Mouse (Mus musculus): Measurements from ENCODE around the gene Hist1h2bh. TPM values are rescaled to one million over a fixed set of nuclear protein-coding genes. Genes with fewer than 3 reads are reported as not detected.

Hist1h2bh gene
- polyA plus RNA-seq, 1 experiment from 2014 or later: 0.69 TPM

DNA sequence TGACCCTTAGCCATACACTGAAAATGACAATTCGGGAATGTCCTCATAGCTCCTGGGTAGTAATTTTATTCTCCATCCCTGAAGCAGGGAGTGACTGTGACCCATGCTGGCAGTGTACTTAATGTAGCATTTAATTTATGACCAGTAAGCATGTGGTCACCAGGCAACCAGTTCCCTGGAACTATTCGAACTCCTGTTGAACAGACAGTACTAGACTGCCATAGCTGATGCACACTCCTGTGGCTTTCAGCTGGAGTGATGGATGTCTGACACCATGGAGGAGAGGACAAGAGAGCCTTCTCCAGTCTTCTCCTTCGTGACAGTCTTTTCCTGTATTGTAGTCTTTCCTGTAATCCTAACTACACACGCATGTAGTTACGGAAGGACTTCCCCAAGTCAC lies 14.2 kb downstream of the Hist1h2bh start:
- WGBS: 76% methylated on average over 5 of the region's 5 CpGs
- DNase-seq (ENCODE audit: low spot score): peak; percentile 49
- Histone ChIP-seq H3K4me1 (peaks cover 31% of the 10 kb centered on the region), H3K9me3 (replicated peaks) (no peaks in the 10 kb centered on the region), H3K4me3 (peak overlapping the region; percentile 27; the same call in 1 of the 2 replicates), H3K27me3 (ENCODE audit: low read depth, poor library complexity, severe bottlenecking) (no peaks in the 10 kb centered on the region), H3K27ac (peak overlapping the region; percentile 22; the same call in 1 of the 2 replicates), H3K36me3 (no peaks in the 10 kb centered on the region)

DNA sequence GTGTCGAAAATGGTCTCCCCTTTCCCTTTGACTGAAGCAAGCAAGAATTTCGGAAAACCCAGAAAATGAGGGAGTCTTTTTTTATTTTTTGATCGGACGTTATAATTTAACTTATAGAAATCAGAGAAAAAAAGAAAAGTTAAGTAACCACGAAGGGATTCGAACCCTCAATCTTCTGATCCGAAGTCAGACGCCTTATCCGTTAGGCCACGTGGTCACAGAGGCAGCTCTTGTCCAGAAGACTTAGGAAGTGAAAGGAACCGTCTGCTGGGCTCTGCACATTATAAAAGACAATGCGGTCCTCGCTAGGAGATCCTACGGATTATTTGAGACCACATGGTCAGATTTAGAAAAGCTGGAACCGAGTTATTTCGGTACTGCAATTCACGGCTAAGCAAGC lies 16.9 kb downstream of the Hist1h2bh start:
- Histone ChIP-seq H3K27ac (peak overlapping the region; percentile 79), H3K4me1 (peaks cover 19% of the 10 kb centered on the region)
- WGBS: under 1% methylated on average over 17 of the region's 17 CpGs

DNA sequence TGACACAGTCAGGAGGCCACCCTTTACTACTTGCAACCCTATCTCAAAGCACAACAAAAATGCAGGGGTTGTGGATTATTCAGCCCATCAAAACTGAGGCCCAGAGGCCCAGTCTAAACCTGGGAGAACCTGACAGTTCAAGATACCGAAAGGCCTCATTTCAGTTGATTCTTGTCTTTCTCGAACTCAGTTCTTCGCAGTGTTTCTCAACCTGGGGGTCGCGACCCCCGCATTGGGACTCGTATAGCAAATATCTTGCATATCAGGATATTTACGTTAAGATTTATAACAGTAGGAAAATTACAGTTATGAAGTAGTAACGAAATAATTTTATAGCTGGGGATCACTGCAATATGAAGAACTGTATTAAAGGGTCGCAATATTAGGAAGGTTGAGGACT lies 17.3 kb downstream of the Hist1h2bh start:
- Histone ChIP-seq H3K4me1 (peaks cover 19% of the 10 kb centered on the region), H3K36me3 (no peaks in the 10 kb centered on the region), H3K27me3 (ENCODE audit: low read depth, poor library complexity, severe bottlenecking) (no peaks in the 10 kb centered on the region), H3K4me3 (peak overlapping the region; percentile 53), H3K9me3 (replicated peaks) (no peaks in the 10 kb centered on the region), H3K27ac (no peak overlapping the region)
- WGBS: 1% methylated on average over 10 of the region's 10 CpGs
- peak; percentile 67 for DNase-seq (ENCODE audit: low spot score)

More for the DNA sequence above, 16.9 kb downstream of the Hist1h2bh start:
- H3K27me3 ChIP-seq (ENCODE audit: low read depth, poor library complexity, severe bottlenecking): no peaks in the 10 kb centered on the region
- peak overlapping the region; percentile 53 for H3K4me3 ChIP-seq
- H3K9me3 ChIP-seq (replicated peaks): no peaks in the 10 kb centered on the region
- DNase-seq (ENCODE audit: low spot score): peak; percentile 93
- H3K36me3 ChIP-seq: no peaks in the 10 kb centered on the region

DNA sequence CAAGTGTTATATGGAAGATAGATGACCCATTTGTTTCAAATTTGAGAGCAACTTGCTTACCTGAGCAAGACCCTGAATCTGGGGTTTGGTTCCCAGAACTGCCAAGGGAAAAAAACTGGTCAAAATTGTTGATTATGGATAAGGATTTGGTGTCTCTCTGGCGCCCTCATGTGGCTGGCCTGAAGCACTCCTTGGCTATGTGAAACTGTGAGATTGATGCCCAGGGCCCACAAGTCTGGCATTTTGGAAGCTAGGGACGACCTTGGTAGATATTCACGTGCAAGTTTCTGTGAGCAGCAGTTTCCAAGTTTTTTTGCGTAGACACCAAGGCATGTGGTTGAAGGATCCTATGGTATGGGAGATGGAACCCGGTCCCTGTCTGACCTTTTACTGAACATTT lies 18.5 kb downstream of the Hist1h2bh start:
- peak overlapping the region; percentile 19 for H3K4me3 ChIP-seq
- DNase-seq (ENCODE audit: low spot score): peak; percentile 93

DNA sequence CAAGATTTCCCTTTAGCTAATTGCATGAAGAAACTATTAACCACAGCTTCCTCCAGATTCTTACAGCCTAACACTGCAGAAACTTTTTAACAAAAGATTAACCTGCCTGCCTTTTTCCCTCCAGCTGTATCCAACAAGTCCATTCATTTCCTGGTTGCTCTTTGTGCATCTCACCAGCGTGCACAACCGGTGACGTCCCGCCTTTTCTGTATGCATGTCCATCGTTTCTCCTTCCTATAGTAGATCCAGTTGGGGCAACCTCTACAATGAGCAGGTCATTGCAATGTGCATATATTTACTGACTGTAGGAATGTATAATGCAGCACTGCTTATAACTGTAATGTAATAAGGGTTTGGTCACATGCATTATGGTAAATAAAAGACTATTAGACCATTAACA lies 19.2 kb downstream of the Hist1h2bh start:
- H3K9me3 ChIP-seq (replicated peaks): no peaks in the 10 kb centered on the region
- DNase-seq (ENCODE audit: low spot score): no peak
- no peaks in the 10 kb centered on the region for H3K27me3 ChIP-seq (ENCODE audit: low read depth, poor library complexity, severe bottlenecking)
- H3K4me3 ChIP-seq: no peak overlapping the region
- H3K36me3 ChIP-seq: no peaks in the 10 kb centered on the region
- H3K4me1 ChIP-seq: peaks cover 13% of the 10 kb centered on the region
- WGBS: 63% methylated on average over 5 of the region's 5 CpGs
- H3K27ac ChIP-seq: no peak overlapping the region

More for the DNA sequence above, 18.5 kb downstream of the Hist1h2bh start:
- H3K27me3 ChIP-seq (ENCODE audit: low read depth, poor library complexity, severe bottlenecking): no peaks in the 10 kb centered on the region
- 10% methylated on average over 5 of the region's 5 CpGs for WGBS
- no peaks in the 10 kb centered on the region for H3K9me3 ChIP-seq (replicated peaks)
- H3K4me1 ChIP-seq: peaks cover 19% of the 10 kb centered on the region
- no peaks in the 10 kb centered on the region for H3K36me3 ChIP-seq
- no peak overlapping the region for H3K27ac ChIP-seq

DNA sequence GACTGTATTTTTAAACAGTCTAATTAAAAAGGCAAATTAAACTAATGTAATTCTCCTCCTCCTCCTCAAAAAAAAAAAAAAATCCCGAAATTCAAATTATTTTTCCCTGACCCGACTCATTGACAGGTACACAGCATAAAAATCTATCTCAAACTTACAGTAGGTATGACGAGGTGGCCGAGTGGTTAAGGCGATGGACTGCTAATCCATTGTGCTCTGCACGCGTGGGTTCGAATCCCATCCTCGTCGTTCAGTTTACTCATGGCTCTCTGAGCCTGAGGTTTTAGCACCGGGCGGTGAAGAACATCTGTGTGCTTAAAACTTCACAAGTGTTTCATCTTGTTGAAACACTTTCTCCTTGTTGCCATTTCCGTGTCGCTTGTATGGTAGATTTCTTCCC lies 21.5 kb downstream of the Hist1h2bh start:
- Histone ChIP-seq H3K36me3 (no peaks in the 10 kb centered on the region), H3K9me3 (replicated peaks) (no peaks in the 10 kb centered on the region), H3K27ac (no peak overlapping the region), H3K4me1 (peaks cover 7% of the 10 kb centered on the region), H3K27me3 (ENCODE audit: low read depth, poor library complexity, severe bottlenecking) (no peaks in the 10 kb centered on the region), H3K4me3 (peak overlapping the region; percentile 27)
- DNase-seq (ENCODE audit: low spot score): peak; percentile 79
- WGBS: under 1% methylated on average over 14 of the region's 14 CpGs

DNA sequence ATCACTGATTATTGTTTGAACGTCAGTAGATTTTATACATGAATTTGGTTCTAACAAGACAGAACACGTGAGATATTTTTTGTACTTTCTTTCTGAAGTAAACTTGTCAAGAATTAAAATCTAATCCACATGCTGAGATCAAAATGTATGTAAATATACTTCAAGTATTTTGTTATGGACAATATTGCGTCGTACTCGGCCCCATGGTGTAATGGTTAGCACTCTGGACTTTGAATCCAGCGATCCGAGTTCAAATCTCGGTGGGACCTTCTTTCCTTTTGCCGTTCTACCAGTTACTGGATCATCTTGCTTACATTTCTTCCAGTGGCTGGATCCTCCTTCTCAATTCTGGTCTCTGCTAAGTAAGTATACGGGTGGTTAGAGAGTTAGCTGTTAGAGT lies 23.8 kb downstream of the Hist1h2bh start:
- Histone ChIP-seq H3K9me3 (replicated peaks) (no peaks in the 10 kb centered on the region), H3K4me3 (peak overlapping the region; percentile 51), H3K36me3 (no peaks in the 10 kb centered on the region), H3K4me1 (peaks cover 5% of the 10 kb centered on the region), H3K27ac (no peak overlapping the region), H3K27me3 (ENCODE audit: low read depth, poor library complexity, severe bottlenecking) (no peaks in the 10 kb centered on the region)
- under 1% methylated on average over 10 of the region's 10 CpGs for WGBS
- DNase-seq (ENCODE audit: low spot score): peak; percentile 72

DNA sequence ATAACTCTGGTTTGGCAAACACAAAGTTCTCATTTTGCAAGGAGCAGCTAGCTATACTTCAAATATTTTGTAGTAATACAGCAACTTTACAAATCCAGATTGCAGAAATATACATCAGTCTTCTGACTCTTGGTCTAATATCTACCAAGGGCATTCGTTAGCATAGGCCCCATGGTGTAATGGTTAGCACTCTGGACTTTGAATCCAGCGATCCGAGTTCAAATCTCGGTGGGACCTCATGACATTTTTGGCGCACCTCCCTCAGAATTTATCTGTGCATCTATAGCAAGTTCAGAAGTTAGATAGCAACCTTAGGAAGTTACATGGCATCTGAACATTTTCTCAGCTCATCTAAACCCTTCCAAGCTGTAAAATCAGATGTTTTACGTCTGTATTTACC lies 24.3 kb downstream of the Hist1h2bh start:
- no peak overlapping the region for H3K27ac ChIP-seq
- no peaks in the 10 kb centered on the region for H3K27me3 ChIP-seq (ENCODE audit: low read depth, poor library complexity, severe bottlenecking)
- no peaks in the 10 kb centered on the region for H3K9me3 ChIP-seq (replicated peaks)
- H3K4me3 ChIP-seq: peak overlapping the region; percentile 51
- H3K36me3 ChIP-seq: no peaks in the 10 kb centered on the region
- H3K4me1 ChIP-seq: peaks cover 5% of the 10 kb centered on the region
- WGBS: 0% methylated on average over 6 of the region's 6 CpGs
- DNase-seq (ENCODE audit: low spot score): peak; percentile 76

DNA sequence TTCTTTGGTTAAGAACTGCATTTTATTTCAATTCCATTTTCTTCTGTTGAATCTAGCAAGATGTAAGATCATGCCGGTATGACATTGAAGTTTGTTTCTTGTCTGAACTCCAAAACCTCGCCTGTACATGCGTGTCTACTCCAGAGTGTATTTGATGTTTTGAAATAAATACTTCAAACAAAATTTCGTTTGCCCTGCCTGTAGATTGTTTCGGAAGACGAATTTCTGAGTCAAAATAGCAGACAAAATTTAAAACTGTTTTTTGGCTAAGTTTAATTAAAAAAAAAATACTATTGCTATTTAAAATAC lies 24.9 kb downstream of the Hist1h2bh start:
- peaks cover 5% of the 10 kb centered on the region for H3K4me1 ChIP-seq
- peak overlapping the region; percentile 51 for H3K4me3 ChIP-seq
- no peaks in the 10 kb centered on the region for H3K9me3 ChIP-seq (replicated peaks)
- H3K36me3 ChIP-seq: no peaks in the 10 kb centered on the region
- H3K27ac ChIP-seq: no peak overlapping the region
- under 1% methylated on average over 6 of the region's 6 CpGs for WGBS
- H3K27me3 ChIP-seq (ENCODE audit: low read depth, poor library complexity, severe bottlenecking): no peaks in the 10 kb centered on the region
- no peak for DNase-seq (ENCODE audit: low spot score)

DNA sequence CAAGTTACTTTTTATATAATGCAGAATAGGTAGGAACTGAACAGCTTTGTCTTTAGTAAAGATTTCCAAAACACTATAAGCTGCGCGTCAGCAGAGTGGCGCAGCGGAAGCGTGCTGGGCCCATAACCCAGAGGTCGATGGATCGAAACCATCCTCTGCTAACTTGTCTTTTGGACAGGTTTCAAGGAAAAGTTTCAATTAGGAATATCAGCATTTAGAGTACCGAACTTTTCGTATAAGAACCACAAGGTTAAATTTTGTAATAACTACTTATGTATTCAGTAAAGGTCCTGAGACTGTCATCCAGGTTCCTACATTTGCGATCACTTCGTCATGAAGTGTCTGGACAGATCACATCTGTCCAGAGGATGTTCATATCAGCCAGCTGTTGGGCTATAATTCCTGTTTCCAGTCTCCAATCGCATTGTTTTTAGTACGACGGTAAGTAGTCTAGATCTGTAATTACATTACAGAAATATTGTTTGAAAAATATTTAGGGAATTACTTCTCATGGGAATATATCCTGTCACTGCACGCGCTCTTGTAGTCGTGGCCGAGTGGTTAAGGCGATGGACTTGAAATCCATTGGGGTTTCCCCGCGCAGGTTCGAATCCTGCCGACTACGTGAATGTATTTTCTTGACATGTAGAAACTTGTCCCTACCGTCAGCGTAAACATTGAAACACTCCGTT lies 25.4 kb downstream of the Hist1h2bh start:
- H3K27ac ChIP-seq: no peak overlapping the region
- DNase-seq (ENCODE audit: low spot score): peak; percentile 81

DNA sequence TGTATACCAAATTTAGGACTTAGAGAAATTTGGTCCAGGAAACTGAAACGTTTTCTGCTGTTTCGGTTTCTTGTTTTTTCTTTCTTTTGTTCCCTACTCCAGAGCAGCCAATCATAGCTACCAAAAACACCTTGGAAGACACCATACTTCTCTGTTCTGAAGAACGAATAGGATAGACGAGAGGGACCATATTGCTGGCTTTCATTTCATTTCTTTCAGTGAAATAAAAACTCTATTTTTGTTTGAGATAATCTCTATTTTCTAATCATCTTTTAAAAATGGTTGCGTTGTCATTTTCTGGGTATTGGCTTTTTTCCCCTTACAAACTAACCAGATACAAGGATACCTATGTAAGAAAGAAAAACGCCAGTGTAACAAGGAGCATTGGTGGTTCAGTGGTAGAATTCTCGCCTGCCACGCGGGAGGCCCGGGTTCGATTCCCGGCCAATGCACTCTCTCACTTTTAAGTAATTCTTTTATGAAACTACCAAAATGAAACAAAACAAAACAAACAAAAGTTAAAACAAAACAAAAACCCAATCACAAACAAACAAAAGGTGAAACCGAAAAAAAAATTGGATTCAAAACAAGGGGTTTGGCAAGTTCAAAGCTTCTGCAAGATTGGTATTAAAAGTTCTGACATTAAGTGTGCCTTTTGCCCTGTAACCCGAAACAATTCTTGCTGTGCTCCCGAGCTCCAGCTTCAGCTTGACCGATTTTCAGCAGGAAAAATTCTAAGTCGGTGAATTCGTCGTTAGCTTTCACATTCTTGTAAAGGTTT lies 26.2 kb downstream of the Hist1h2bh start:
- H3K27ac ChIP-seq: peak overlapping the region; percentile 72
- WGBS: under 1% methylated on average over 19 of the region's 19 CpGs
- no peak for DNase-seq (ENCODE audit: low spot score)

More for the DNA sequence above, 25.4 kb downstream of the Hist1h2bh start:
- Histone ChIP-seq H3K4me1 (peaks cover 5% of the 10 kb centered on the region), H3K27me3 (ENCODE audit: low read depth, poor library complexity, severe bottlenecking) (no peaks in the 10 kb centered on the region), H3K36me3 (no peaks in the 10 kb centered on the region), H3K9me3 (replicated peaks) (no peaks in the 10 kb centered on the region), H3K4me3 (peak overlapping the region; percentile 51)
- under 1% methylated on average over 27 of the region's 27 CpGs for WGBS

DNA sequence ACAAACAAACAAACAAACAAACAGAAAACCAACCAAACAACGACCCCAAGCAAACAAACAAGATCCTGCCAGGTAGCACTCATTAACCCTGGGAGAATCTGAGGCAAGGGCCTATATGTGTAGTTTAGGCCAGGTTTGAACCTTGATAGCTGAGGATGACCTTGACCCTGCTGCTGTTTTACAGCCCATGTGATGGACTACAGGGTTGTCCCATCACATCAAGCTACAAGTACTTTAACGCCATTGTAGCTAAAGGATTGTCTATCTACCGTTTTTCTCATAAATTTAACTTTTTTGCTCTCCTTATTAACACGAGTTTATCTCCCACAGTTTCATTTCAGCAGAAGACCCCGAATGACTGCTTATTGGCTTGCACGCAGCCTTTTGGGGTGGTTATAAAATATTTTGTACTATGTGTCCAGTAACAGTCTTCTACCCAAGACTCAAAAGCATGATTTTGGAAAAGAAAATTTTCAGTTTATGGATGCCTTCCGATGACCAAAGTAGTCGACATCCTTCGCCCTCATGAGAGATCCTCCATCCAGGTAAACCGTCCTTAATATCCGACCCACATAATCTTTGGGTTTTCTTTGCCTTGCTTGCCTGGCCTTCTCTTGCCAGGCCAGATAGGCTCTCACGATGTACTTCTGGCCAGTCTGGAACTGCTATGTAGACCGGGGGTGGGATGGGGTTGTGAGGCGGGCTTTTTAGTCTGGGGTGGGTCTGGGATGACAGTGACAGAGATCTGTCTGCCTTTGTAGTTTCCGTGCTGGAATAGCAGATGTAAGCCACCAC lies 27.2 kb downstream of the Hist1h2bh start:
- DNase-seq (ENCODE audit: low spot score): no peak
- Histone ChIP-seq H3K4me1 (peaks cover 5% of the 10 kb centered on the region), H3K27me3 (ENCODE audit: low read depth, poor library complexity, severe bottlenecking) (no peaks in the 10 kb centered on the region), H3K4me3 (peak overlapping the region; percentile 51), H3K36me3 (no peaks in the 10 kb centered on the region), H3K9me3 (replicated peaks) (no peaks in the 10 kb centered on the region), H3K27ac (peak overlapping the region; percentile 72)
- 52% methylated on average over 15 of the region's 15 CpGs for WGBS

More for the DNA sequence above, 26.2 kb downstream of the Hist1h2bh start:
- H3K9me3 ChIP-seq (replicated peaks): no peaks in the 10 kb centered on the region
- H3K4me1 ChIP-seq: peaks cover 5% of the 10 kb centered on the region
- peak overlapping the region; percentile 51 for H3K4me3 ChIP-seq
- H3K27me3 ChIP-seq (ENCODE audit: low read depth, poor library complexity, severe bottlenecking): no peaks in the 10 kb centered on the region
- H3K36me3 ChIP-seq: no peaks in the 10 kb centered on the region

DNA sequence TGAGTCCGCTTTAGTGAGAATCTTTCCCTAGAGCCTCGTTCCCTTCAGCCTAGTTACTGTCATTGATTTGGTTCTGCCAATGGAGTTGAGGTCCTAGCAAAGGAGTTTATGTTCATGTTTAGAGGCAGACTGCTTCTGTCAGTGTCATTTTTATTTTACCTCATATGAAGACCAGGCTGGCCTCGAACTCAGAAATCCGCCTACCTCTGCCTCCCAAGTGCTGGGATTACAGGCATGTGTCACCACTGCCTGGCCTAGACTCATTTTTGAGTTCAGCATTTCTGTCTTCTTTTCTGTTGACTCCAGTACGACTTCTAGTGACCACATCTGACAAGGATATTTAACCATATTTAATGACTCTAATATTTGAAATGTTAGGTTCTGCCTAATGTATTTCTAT lies 27.9 kb downstream of the Hist1h2bh start:
- no peak overlapping the region for H3K27ac ChIP-seq
- WGBS: 78% methylated on average over 5 of the region's 5 CpGs
- no peaks in the 10 kb centered on the region for H3K27me3 ChIP-seq (ENCODE audit: low read depth, poor library complexity, severe bottlenecking)
- no peaks in the 10 kb centered on the region for H3K36me3 ChIP-seq
- no peaks in the 10 kb centered on the region for H3K9me3 ChIP-seq (replicated peaks)
- DNase-seq (ENCODE audit: low spot score): no peak
- no peak overlapping the region for H3K4me3 ChIP-seq
- peaks cover 10% of the 10 kb centered on the region for H3K4me1 ChIP-seq
